Mouse (Mus musculus) small intestine, adult 2 months (tissue): ENCODE measurements at regions not wholly inside any gene's neighbourhood (a gene's known extent, or its start where the extent isn't known, plus 50 kb on each side); places are given as distances from the start of the nearest gene placed in this dataset.

Experiments
- H3K27ac ChIP-seq: fragments of 200-500 bp; 2 replicates; pipeline ENCODE4 v1.5.1; 2012; ENCODE audit warnings: low read depth, low read length, control low read depth, inconsistent platforms; ENCODE audit not compliant: insufficient read depth
- H3K27me3 ChIP-seq: fragments of 200-500 bp; 2 replicates; pipeline ENCODE4 v1.6.1; 2012; ENCODE audit warnings: mild to moderate bottlenecking, moderate library complexity, low read length, inconsistent platforms; ENCODE audit not compliant: control insufficient read depth, insufficient read depth
- H3K36me3 ChIP-seq: fragments of 200-500 bp; 2 replicates; pipeline ENCODE4 v1.6.1; 2012; ENCODE audit warnings: mild to moderate bottlenecking, low read length, control low read depth, inconsistent platforms; ENCODE audit not compliant: control insufficient read depth, insufficient read depth
- H3K4me1 ChIP-seq: fragments of 200-500 bp; 2 replicates; pipeline ENCODE4 v1.6.1; 2012; ENCODE audit warnings: low read length, inconsistent platforms, mixed read lengths; ENCODE audit not compliant: control insufficient read depth, insufficient read depth, insufficient read length
- H3K4me3 ChIP-seq: fragments of 200-500 bp; 2 replicates; pipeline ENCODE4 v1.5.1; 2012; ENCODE audit warnings: low read depth, mild to moderate bottlenecking, control low read depth, inconsistent platforms, low read length, moderate library complexity
- CTCF ChIP-seq: fragments of 200-500 bp; IDR thresholded peaks from 2 replicates; pipeline ENCODE4 v1.5.1; 2012; ENCODE audit warnings: low read depth, mild to moderate bottlenecking, control low read depth, inconsistent platforms, low read length, moderate library complexity, mixed read lengths; ENCODE audit not compliant: insufficient replicate concordance, insufficient read length; ENCODE audit errors: extremely low read depth
- POLR2A ChIP-seq: fragments of 200-500 bp; IDR thresholded peaks from 2 replicates; pipeline ENCODE4 v1.6.1; 2012; ENCODE audit warnings: low read depth, mild to moderate bottlenecking, control low read depth, inconsistent platforms, low read length, moderate library complexity
- WGBS: fragments of 180-500 bp; shearing (Covaris S2); methylation state at CpG from one replicate; pipeline ENCODE4 v1.1.7; 2018; 5-methylcytosine and 5-hydroxymethylcytosine counted together

DNA sequence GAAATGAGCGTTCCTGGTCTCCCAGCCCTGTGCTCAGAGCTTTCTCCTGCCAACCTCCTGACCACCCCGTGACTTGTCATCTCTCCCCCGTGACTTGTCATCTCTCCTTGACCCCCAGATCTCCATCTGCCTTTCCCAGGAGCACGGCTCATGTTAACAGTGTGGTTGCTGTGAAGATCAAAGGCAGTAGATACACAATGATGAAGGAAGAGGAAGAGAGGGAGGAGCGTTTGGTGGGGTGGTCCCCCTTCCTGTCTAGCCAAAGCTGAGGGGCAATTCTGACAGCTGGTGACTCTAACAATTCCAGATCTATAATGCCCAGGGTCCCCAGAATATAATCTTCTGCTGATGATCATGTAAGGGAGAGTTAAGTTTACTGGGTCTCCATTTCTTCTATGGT, 214.0 kb downstream of the Ly86 start:
- no peak overlapping the region for H3K4me3 ChIP-seq
- H3K4me1 ChIP-seq = peaks cover 48% of the 10 kb centered on the region
- 80% methylated on average over 5 of the region's 5 CpGs for WGBS
- H3K27me3 ChIP-seq = no peaks in the 10 kb centered on the region
- TF ChIP-seq CTCF = no peak
- TF ChIP-seq POLR2A = no peak
- H3K27ac ChIP-seq = no peak overlapping the region
- no peaks in the 10 kb centered on the region for H3K36me3 ChIP-seq

DNA sequence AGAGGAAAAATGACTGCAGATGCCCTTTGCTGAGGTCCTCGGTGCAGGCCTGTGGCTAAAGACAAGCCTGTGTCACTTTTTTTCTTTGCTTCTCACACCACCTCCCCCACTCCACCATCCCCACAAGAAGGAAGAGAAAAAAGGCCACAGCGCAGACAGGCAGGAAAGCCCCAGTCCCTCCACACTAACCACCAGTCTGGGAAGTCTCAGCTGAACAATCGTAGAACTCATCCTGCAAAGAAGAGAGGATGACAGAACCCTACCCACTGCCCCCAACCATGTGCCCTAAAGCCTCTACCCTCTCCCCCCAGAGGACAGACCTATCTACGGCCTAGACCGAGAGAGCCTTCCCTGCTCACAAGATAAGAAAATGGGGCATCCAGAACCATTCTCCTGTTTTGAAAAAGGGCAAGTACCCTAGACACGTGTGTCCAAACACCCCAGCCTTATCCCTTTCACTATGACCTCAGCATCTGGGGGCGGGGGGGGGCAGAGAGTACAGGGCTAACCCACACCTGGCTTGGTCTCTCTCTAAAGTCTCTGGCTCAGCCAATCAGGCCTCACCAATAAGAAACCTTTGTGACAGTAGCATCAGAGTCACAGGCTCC, 214.8 kb downstream of the Ly86 start:
- no peak overlapping the region for H3K4me3 ChIP-seq
- H3K4me1 ChIP-seq = peaks cover 48% of the 10 kb centered on the region
- no peaks in the 10 kb centered on the region for H3K27me3 ChIP-seq
- H3K36me3 ChIP-seq = no peaks in the 10 kb centered on the region
- no peak for TF ChIP-seq POLR2A
- no peak for TF ChIP-seq CTCF
- no peak overlapping the region for H3K27ac ChIP-seq
- 63% methylated on average over 7 of the region's 7 CpGs for WGBS

DNA sequence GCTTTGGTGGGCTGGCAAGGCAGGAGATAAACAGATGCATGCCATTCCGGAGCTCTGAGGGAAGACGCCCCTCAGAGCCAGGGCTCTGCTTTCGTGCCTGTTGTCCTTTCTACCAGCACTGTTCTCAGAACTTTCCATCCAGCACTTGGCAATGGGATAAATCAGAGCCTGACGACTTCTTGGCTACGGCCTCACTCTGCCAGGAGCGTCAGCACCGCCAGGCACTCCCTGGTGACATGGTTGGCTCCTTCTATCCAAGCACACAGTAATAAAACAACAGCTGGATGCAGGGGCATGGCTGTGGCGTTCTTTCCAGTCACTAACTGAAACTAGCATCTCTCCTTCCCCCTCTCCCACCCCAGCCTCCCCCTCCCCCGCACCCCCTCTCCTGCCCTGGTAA, 215.4 kb downstream of the Ly86 start:
- H3K36me3 ChIP-seq = no peaks in the 10 kb centered on the region
- TF ChIP-seq POLR2A = no peak
- TF ChIP-seq CTCF = no peak
- H3K4me1 ChIP-seq = peaks cover 48% of the 10 kb centered on the region
- WGBS = 27% methylated on average over 9 of the region's 9 CpGs
- H3K27ac ChIP-seq = no peak overlapping the region
- H3K27me3 ChIP-seq = no peaks in the 10 kb centered on the region
- no peak overlapping the region for H3K4me3 ChIP-seq

DNA sequence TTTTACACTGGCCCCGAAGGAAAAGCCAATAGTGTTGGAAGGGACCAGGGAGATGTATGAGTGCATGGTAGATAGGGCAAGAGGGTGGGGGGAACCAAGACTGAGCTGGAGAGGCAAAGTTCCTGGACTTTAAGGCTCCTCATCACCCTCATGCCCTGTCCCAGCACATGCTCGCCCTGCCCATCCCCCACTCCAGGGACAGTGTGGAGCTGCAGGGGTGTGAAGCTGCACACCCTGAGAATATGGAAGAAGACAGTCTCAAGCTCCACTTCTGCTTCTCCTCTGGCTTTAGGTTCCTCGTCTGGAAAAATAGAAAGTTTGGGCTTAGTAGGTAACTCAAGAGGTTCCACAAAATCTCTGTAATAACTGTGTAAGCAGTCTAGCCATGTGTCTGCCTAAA, 215.8 kb downstream of the Ly86 start:
- Histone ChIP-seq H3K4me3 (no peak overlapping the region), H3K27me3 (no peaks in the 10 kb centered on the region), H3K36me3 (no peaks in the 10 kb centered on the region), H3K27ac (no peak overlapping the region), H3K4me1 (peaks cover 48% of the 10 kb centered on the region)
- 33% methylated on average over 3 of the region's 3 CpGs for WGBS
- TF ChIP-seq CTCF = no peak
- TF ChIP-seq POLR2A = no peak

DNA sequence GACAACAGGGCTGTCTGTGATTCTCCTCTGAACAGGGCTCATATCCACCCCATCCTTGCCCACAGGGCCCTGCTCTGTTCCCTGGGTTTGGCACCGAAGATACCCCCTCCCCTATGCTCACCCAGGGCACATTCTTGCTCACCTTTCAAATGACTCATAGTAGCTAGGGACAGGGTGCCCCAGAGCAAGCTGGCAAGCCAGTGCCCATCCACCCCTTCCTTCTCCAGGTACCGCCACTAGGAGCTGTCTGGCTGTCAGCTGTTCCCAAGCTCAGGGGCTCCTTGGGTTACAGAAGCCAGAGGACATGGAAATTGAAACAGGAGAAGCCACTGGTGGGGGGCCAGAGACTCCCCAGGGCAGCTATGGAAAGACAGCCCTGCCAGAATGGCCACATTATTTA, 216.4 kb downstream of the Ly86 start:
- 39% methylated on average over 2 of the region's 2 CpGs for WGBS
- no peak for TF ChIP-seq CTCF
- no peak for TF ChIP-seq POLR2A
- Histone ChIP-seq H3K4me1 (peaks cover 48% of the 10 kb centered on the region), H3K27me3 (no peaks in the 10 kb centered on the region), H3K27ac (0 out of 2 replicates have a peak overlapping the region, but pooled peaks have one; percentile 1), H3K36me3 (no peaks in the 10 kb centered on the region), H3K4me3 (no peak overlapping the region)

DNA sequence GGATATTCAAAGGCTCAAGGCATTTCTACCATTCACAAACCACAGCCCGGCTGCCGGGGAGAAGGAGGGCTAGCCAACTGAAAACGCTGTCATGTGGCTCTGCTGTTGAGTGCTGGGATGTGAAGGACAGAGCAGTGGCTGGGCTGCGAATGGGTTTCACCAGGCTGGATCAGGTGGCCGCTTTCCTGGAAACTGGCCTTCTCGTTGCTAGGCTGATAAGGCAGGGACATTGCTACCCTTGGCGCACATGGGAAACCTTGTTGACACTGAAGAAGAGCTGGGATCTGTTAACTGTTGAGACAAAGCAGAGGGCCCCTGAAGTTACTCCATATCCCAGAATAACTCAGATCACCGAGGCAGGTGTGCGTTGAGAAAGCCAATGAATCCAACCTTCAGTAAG, 216.1 kb upstream of the Rreb1 start:
- H3K27ac ChIP-seq = peak overlapping the region; percentile 24; the same call in 1 of the 2 replicates
- H3K4me1 ChIP-seq = peaks cover 45% of the 10 kb centered on the region
- no peak for TF ChIP-seq POLR2A
- TF ChIP-seq CTCF = no peak
- no peak overlapping the region for H3K4me3 ChIP-seq
- WGBS = 25% methylated on average over 9 of the region's 9 CpGs
- no peaks in the 10 kb centered on the region for H3K36me3 ChIP-seq
- H3K27me3 ChIP-seq = no peaks in the 10 kb centered on the region

DNA sequence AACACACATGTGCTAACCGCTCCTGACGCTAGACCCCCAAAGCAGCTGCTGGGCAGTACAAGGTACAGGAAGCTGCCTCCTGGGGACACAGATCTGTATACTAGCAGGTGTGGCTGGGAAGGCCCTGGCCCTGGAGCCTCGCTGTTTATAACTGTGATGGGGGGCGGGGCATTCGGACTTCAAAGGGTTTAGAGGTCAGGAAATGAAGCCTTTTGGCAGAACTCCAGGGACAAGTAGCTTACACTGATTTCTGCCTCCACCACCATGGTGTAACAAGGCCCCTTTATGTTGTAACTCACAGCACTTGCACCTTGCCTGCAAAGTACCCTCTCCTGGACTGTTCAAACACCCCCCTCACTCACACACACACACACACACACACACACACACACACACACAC, 215.5 kb upstream of the Rreb1 start:
- H3K4me3 ChIP-seq = no peak overlapping the region
- peaks cover 40% of the 10 kb centered on the region for H3K4me1 ChIP-seq
- H3K36me3 ChIP-seq = no peaks in the 10 kb centered on the region
- no peaks in the 10 kb centered on the region for H3K27me3 ChIP-seq
- TF ChIP-seq CTCF = no peak
- peak overlapping the region; percentile 24 for H3K27ac ChIP-seq
- 5% methylated on average over 5 of the region's 5 CpGs for WGBS
